Mouse (Mus musculus): ENCODE results near the gene Mmp7. TPM values are rescaled to one million over a fixed set of nuclear protein-coding genes. Genes with fewer than 3 reads are reported as not detected.

The Mmp7 gene
- total RNA-seq, 2 experiments from 2014 or later: not detected

GRCm38 (mm10) chr9:7721543-7721942 is 29.7 kb downstream of the Mmp7 start:
- no peak for ATAC-seq (replicated peaks; ENCODE audit: low FRiP score, low TSS enrichment, poor library complexity, severe bottlenecking)

GRCm38 (mm10) chr9:7728997-7729396 is 37.1 kb downstream of the Mmp7 start:
- peak; percentile 81 for ATAC-seq (replicated peaks; ENCODE audit: low FRiP score, low TSS enrichment, poor library complexity, severe bottlenecking)

GRCm38 (mm10) chr9:7742696-7743095 is 50.8 kb downstream of the Mmp7 start:
- no peak for ATAC-seq (replicated peaks; ENCODE audit: low FRiP score, low TSS enrichment, poor library complexity, severe bottlenecking)

- ATAC-seq (replicated peaks; ENCODE audit: low FRiP score, low TSS enrichment, poor library complexity, severe bottlenecking): no peak
Observed at GRCm38 (mm10) chr9:7744156-7744555, 52.3 kb downstream of the Mmp7 start.

GRCm38 (mm10) chr9:7748881-7749280 is 57.0 kb downstream of the Mmp7 start:
- no peak for ATAC-seq (replicated peaks; ENCODE audit: low FRiP score, low TSS enrichment, poor library complexity, severe bottlenecking)

Other genes starting within 250 kb of the Mmp7 start
- not detected in 2 replicates for gene Mmp3, start 246.3 kb upstream of the Mmp7 start, total RNA-seq (2014; fragmentation: Nextera tagmentation)
- not detected in 2 replicates for gene Mmp3, start 246.3 kb upstream of the Mmp7 start, total RNA-seq (2017)
- not detected in 2 replicates for gene Mmp10, start 189.7 kb upstream of the Mmp7 start, total RNA-seq (2014; fragmentation: Nextera tagmentation)
- gene Mmp10, start 189.7 kb upstream of the Mmp7 start, total RNA-seq (2017): not detected in 2 replicates
- gene Mmp8, start 133.6 kb upstream of the Mmp7 start, total RNA-seq (2014; fragmentation: Nextera tagmentation): 0.35 TPM in 1 of 2 replicates, not detected in the other
- gene Mmp8, start 133.6 kb upstream of the Mmp7 start, total RNA-seq (2017): 3.4 TPM in 1 of 2 replicates, not detected in the other
- gene Mmp27, start 120.7 kb upstream of the Mmp7 start, total RNA-seq (2014; fragmentation: Nextera tagmentation): 0.20 TPM in 1 of 2 replicates, not detected in the other
- 0.80 and 0.95 TPM in 2 replicates for gene Mmp27, start 120.7 kb upstream of the Mmp7 start, total RNA-seq (2017)
- gene Mmp20, start 63.9 kb upstream of the Mmp7 start, total RNA-seq (2014; fragmentation: Nextera tagmentation): not detected in 2 replicates
- gene Mmp20, start 63.9 kb upstream of the Mmp7 start, total RNA-seq (2017): not detected in 2 replicates
- 67.7 and 78.9 TPM in 2 replicates for gene Tmem123, start 72.0 kb downstream of the Mmp7 start, total RNA-seq (2014; fragmentation: Nextera tagmentation)
- 131 and 161 TPM in 2 replicates for gene Tmem123, start 72.0 kb downstream of the Mmp7 start, total RNA-seq (2017)
- 34.6 and 41.7 TPM in 2 replicates for gene Birc2, start 145.0 kb downstream of the Mmp7 start, total RNA-seq (2014; fragmentation: Nextera tagmentation)
- 36.7 and 61.3 TPM in 2 replicates for gene Birc2, start 145.0 kb downstream of the Mmp7 start, total RNA-seq (2017)
- gene Birc3, start 181.1 kb downstream of the Mmp7 start, total RNA-seq (2014; fragmentation: Nextera tagmentation): 6.8 and 8.8 TPM in 2 replicates
- 9.9 and 33.6 TPM in 2 replicates for gene Birc3, start 181.1 kb downstream of the Mmp7 start, total RNA-seq (2017)